Mouse (Mus musculus) CH12.LX (cell line): Measurements from ENCODE around the gene Borcs8. TPM values are rescaled to one million over a fixed set of nuclear protein-coding genes. Genes with fewer than 3 reads are reported as not detected.

Experiments
- DNase-seq: peaks from one replicate; pipeline ENCODE4 v3.0.0-alpha.2; 2013; ENCODE audit errors: extremely low read depth
- H3K27ac ChIP-seq: 2 replicates; pipeline ENCODE4 v1.5.1; 2012; ENCODE audit warnings: low read depth, mild to moderate bottlenecking, control low read depth, moderate library complexity; ENCODE audit not compliant: insufficient read depth
- H3K27me3 ChIP-seq: replicated peaks from 2 replicates; pipeline ENCODE3; 2012; ENCODE audit warnings: inconsistent platforms
- H3K36me3 ChIP-seq, 2 experiments: replicated peaks in 1 of 2; 2 replicates each; pipeline versions ENCODE3 to v1.6.1; 2012; ENCODE audit warnings: inconsistent platforms in 1 of 2, low read length in 1 of 2, mild to moderate bottlenecking in 1 of 2, mixed read lengths in 1 of 2, moderate library complexity in 1 of 2; ENCODE audit not compliant: control insufficient read depth in 1 of 2, insufficient read depth in 1 of 2
- H3K4me1 ChIP-seq, 2 experiments: 2 replicates each; pipeline ENCODE4 v1.6.1; 2012; ENCODE audit warnings: inconsistent platforms in 1 of 2, moderate library complexity in 1 of 2; ENCODE audit not compliant: insufficient read depth in 2 of 2, control insufficient read depth in 1 of 2
- H3K4me2 ChIP-seq: 2 replicates; pipeline ENCODE4 v1.6.1; 2012; ENCODE audit warnings: low read depth, mild to moderate bottlenecking, control low read depth; ENCODE audit not compliant: poor library complexity, insufficient read depth, severe bottlenecking
- H3K4me3 ChIP-seq, 3 experiments: fragments of 150-350 bp in 1 of 3; sonication (generic) in 1 of 3; replicated peaks in 1 of 3; 2 replicates each; pipeline versions ENCODE3 to v1.5.1; 2011 to 2012; ENCODE audit warnings: low read depth in 2 of 3, low read length in 2 of 3, mild to moderate bottlenecking in 2 of 3, moderate library complexity in 2 of 3, control low read depth in 1 of 3, improper control_type of control experiment in 1 of 3, inconsistent platforms in 1 of 3, mixed read lengths in 1 of 3; ENCODE audit not compliant: poor library complexity in 1 of 3
- H3K79me2 ChIP-seq: replicated peaks from 2 replicates; pipeline ENCODE4 v1.6.1; 2012; ENCODE audit warnings: mild to moderate bottlenecking, moderate library complexity; ENCODE audit not compliant: control insufficient read depth, poor library complexity, insufficient read depth, severe bottlenecking; ENCODE audit errors: extremely low read depth
- H3K9ac ChIP-seq: 2 replicates; pipeline ENCODE4 v1.6.1; 2012; ENCODE audit warnings: low read depth, mild to moderate bottlenecking, control low read depth, moderate library complexity; ENCODE audit not compliant: insufficient read depth
- H3K9me3 ChIP-seq: replicated peaks from 2 replicates; pipeline ENCODE3; 2012; ENCODE audit warnings: low read length, inconsistent platforms, mixed read lengths
- BHLHE40 ChIP-seq: IDR thresholded peaks from 2 replicates; pipeline ENCODE4 v1.6.1; 2011; ENCODE audit warnings: mild to moderate bottlenecking, low read depth, low read length, improper control_type of control experiment
- CHD2 ChIP-seq: IDR thresholded peaks from 2 replicates; pipeline ENCODE4 v1.6.1; 2011; ENCODE audit warnings: low read length, improper control_type of control experiment
- CTCF ChIP-seq, 2 experiments: IDR thresholded peaks in 1 of 2; conservative IDR thresholded peaks in 1 of 2; 2 replicates each; pipeline ENCODE4 v1.5.1; 2011 to 2012; ENCODE audit warnings: low read depth in 2 of 2, low read length in 2 of 2, improper control_type of control experiment in 1 of 2, inconsistent platforms in 1 of 2, mild to moderate bottlenecking in 1 of 2, moderate library complexity in 1 of 2
- E2F4 ChIP-seq: IDR thresholded peaks from 2 replicates; pipeline ENCODE4 v1.6.1; 2011; ENCODE audit warnings: low read depth, low read length, improper control_type of control experiment; ENCODE audit not compliant: insufficient replicate concordance
- ELF1 ChIP-seq: IDR thresholded peaks from 2 replicates; pipeline ENCODE4 v1.6.1; 2014; ENCODE audit warnings: low read depth, mild to moderate bottlenecking, inconsistent platforms, low read length, improper control_type of control experiment
- EP300 ChIP-seq: IDR thresholded peaks from 2 replicates; pipeline ENCODE4 v1.6.1; 2011; ENCODE audit warnings: low read length, improper control_type of control experiment
- ETS1 ChIP-seq: conservative IDR thresholded peaks from 2 replicates; pipeline ENCODE4 v1.6.1; 2012; ENCODE audit warnings: low read depth, mild to moderate bottlenecking, inconsistent platforms, low read length, improper control_type of control experiment, moderate library complexity
- HCFC1 ChIP-seq: IDR thresholded peaks from 2 replicates; pipeline ENCODE4 v1.6.1; 2012; ENCODE audit warnings: low read depth, mild to moderate bottlenecking, inconsistent platforms, low read length, improper control_type of control experiment
- IRF4 ChIP-seq: IDR thresholded peaks from 2 replicates; pipeline ENCODE4 v1.6.1; 2014; ENCODE audit warnings: low read depth, mild to moderate bottlenecking, inconsistent platforms, low read length, improper control_type of control experiment
- JUN ChIP-seq: IDR thresholded peaks from 2 replicates; pipeline ENCODE4 v1.6.1; 2011; ENCODE audit warnings: low read depth, mild to moderate bottlenecking, low read length, improper control_type of control experiment, moderate library complexity; ENCODE audit not compliant: insufficient read depth
- JUND ChIP-seq: conservative IDR thresholded peaks from 2 replicates; pipeline ENCODE4 v1.6.1; 2011; ENCODE audit warnings: low read depth, low read length, improper control_type of control experiment
- KAT2A ChIP-seq: IDR thresholded peaks from 2 replicates; pipeline ENCODE4 v1.6.1; 2012; ENCODE audit warnings: low read length, improper control_type of control experiment, inconsistent platforms; ENCODE audit not compliant: insufficient replicate concordance
- MAFK ChIP-seq: IDR thresholded peaks from 2 replicates; pipeline ENCODE4 v1.6.1; 2011; ENCODE audit warnings: low read length, improper control_type of control experiment; ENCODE audit not compliant: insufficient replicate concordance
- MAZ ChIP-seq: IDR thresholded peaks from 2 replicates; pipeline ENCODE4 v1.6.1; 2012; ENCODE audit warnings: low read depth, mild to moderate bottlenecking, inconsistent platforms, low read length, improper control_type of control experiment, moderate library complexity
- MEF2A ChIP-seq: IDR thresholded peaks from 2 replicates; pipeline ENCODE4 v1.6.1; 2014; ENCODE audit warnings: low read depth, mild to moderate bottlenecking, inconsistent platforms, low read length, improper control_type of control experiment, borderline replicate concordance
- MXI1 ChIP-seq: IDR thresholded peaks from 2 replicates; pipeline ENCODE4 v1.6.1; 2011; ENCODE audit warnings: mild to moderate bottlenecking, low read depth, low read length, improper control_type of control experiment
- MYC ChIP-seq: IDR thresholded peaks from 2 replicates; pipeline ENCODE4 v1.6.1; 2011; ENCODE audit warnings: low read depth, mild to moderate bottlenecking, improper control_type of control experiment, low read length
- NELFE ChIP-seq: IDR thresholded peaks from 2 replicates; pipeline ENCODE4 v1.6.1; 2011; ENCODE audit warnings: low read depth, low read length, improper control_type of control experiment
- PAX5 ChIP-seq: IDR thresholded peaks from 2 replicates; pipeline ENCODE4 v1.6.1; 2012; ENCODE audit warnings: low read length, inconsistent platforms, mixed read lengths
- POLR2AphosphoS2 ChIP-seq: IDR thresholded peaks from 2 replicates; pipeline ENCODE4 v1.6.1; 2011; ENCODE audit warnings: low read depth, low read length, improper control_type of control experiment
- RAD21 ChIP-seq: IDR thresholded peaks from 2 replicates; pipeline ENCODE4 v1.6.1; 2011; ENCODE audit warnings: low read depth, mild to moderate bottlenecking, low read length, improper control_type of control experiment, moderate library complexity
- RCOR1 ChIP-seq: conservative IDR thresholded peaks from 2 replicates; pipeline ENCODE4 v1.6.1; 2012; ENCODE audit warnings: low read depth, mild to moderate bottlenecking, inconsistent platforms, low read length, improper control_type of control experiment
- SMC3 ChIP-seq: IDR thresholded peaks from 2 replicates; pipeline ENCODE4 v1.6.1; 2011; ENCODE audit warnings: low read depth, low read length, improper control_type of control experiment
- TBP ChIP-seq: conservative IDR thresholded peaks from 2 replicates; pipeline ENCODE4 v1.6.1; 2011; ENCODE audit warnings: low read depth, low read length, improper control_type of control experiment
- TCF12 ChIP-seq: IDR thresholded peaks from 2 replicates; pipeline ENCODE4 v1.6.1; 2014; ENCODE audit warnings: low read depth, mild to moderate bottlenecking, inconsistent platforms, low read length, improper control_type of control experiment
- UBTF ChIP-seq: IDR thresholded peaks from 2 replicates; pipeline ENCODE4 v1.6.1; 2012; ENCODE audit warnings: low read depth, mild to moderate bottlenecking, inconsistent platforms, low read length, improper control_type of control experiment, moderate library complexity
- ZC3H11A ChIP-seq: IDR thresholded peaks from 2 replicates; pipeline ENCODE4 v1.6.1; 2012; ENCODE audit warnings: low read depth, mild to moderate bottlenecking, inconsistent platforms, low read length, improper control_type of control experiment
- ZKSCAN1 ChIP-seq: IDR thresholded peaks from 2 replicates; pipeline ENCODE4 v1.6.1; 2012; ENCODE audit warnings: low read depth, inconsistent platforms, low read length, improper control_type of control experiment, borderline replicate concordance
- dilution Hi-C: fragments of 300-500 bp; cut with MboI; formaldehyde crosslinking; loops from 2 replicates; pipeline ENCODE4 v1.14.3; 2020; ENCODE audit warnings: low sequenced_read_pairs; ENCODE audit not compliant: extremely low pct_unique_long_range_greater_than_20kb, extremely low pct_ligation_motif_present
- in situ Hi-C: fragments of 300-500 bp; cut with MboI; formaldehyde crosslinking; loops from 3 replicates; pipeline ENCODE4 v1.14.3; 2019; ENCODE audit warnings: low sequenced_read_pairs, low pct_ligation_motif_present, low pct_unique_long_range_greater_than_20kb, mixed read lengths
- polyA plus RNA-seq: library from polyadenylated mRNA; unstranded; fragments of >175 nt; gene quantifications from 2 replicates; pipeline ENCODE4 v1.2.1, GENCODE M21; 2012; ENCODE audit warnings: low read depth; ENCODE audit not compliant: insufficient read length
- total RNA-seq, 2 experiments: library from RNA; depleted of rRNA; stranded (reverse); fragments of 300-350 nt in 1 of 2; fragments of >200 nt in 1 of 2; gene quantifications; 2 replicates each; pipeline ENCODE4 v1.2.3; 2012 to 2014

Borcs8 gene
- total and polyA plus RNA-seq, 3 experiments = 22.2 to 56.4 (median 44.0) TPM

DNA sequence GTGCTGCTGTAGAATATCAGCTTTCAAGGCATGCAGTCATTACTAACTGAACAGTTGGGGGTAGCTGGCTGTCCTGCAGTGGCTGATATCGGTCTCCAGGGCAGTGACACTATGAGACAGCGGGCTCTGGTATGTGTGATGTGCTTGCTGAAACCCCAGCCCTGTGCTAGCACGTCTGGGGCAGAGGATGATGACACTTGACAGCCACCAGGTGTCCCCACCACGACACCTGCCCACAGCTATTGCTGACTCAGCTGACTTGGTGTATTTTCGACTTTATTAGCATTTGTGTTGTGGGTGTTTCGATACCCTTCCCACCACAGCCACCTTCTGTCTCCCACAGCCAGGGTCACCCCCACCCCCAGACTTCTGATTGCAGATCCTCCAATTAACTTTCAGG, 34.8 kb upstream of the Borcs8 start:
- Histone ChIP-seq H3K9ac (no peak overlapping the region), H3K4me1 (peaks cover 4 to 54% of the 10 kb centered on the region in 2 experiments), H3K27ac (no peak overlapping the region), H3K4me3 (no peak overlapping the region), H3K79me2 (no peaks in the 10 kb centered on the region), H3K4me2 (peak overlapping the region; percentile 25), H3K36me3 (peaks cover 0 to 64% of the 10 kb centered on the region in 2 experiments), H3K27me3 (no peaks in the 10 kb centered on the region), H3K9me3 (no peaks in the 10 kb centered on the region)
- peak; percentile 72 for DNase-seq
- TF ChIP-seq MAZ (no peak), TCF12 (peak; percentile 46; the same call in 1 of the 2 replicates), BHLHE40 (no peak), JUN (no peak), CTCF (conservative IDR thresholded peaks at IDR 0.05 in 1 of 2, IDR thresholded peaks at IDR 0.05 in 1 of 2; ENCODE audit: low read depth in 2 of 2, low read length in 2 of 2) (peak; percentile 62 to 93), NELFE (no peak), PAX5 (no peak), UBTF (no peak), IRF4 (no peak), ZKSCAN1 (no peak), RAD21 (peak; percentile 88), ETS1 (no peak), MYC (0 out of 2 replicates have a peak, but pooled peaks have one; percentile 19), MEF2A (no peak), ZC3H11A (peak; percentile 37; the same call in 1 of the 2 replicates), JUND (no peak), CHD2 (no peak), SMC3 (peak; percentile 96), ELF1 (no peak), E2F4 (no peak), EP300 (no peak), MAFK (peak; percentile 100), HCFC1 (no peak), MXI1 (no peak), RCOR1 (no peak), TBP (no peak), POLR2AphosphoS2 (no peak), KAT2A (no peak)
- in situ Hi-C loops (no loop called here), dilution Hi-C loops (no loop called here)
